Mouse (Mus musculus) embryonic stem cell, embryonic (primary cell): ENCODE measurements around the gene Gm44579.

Source experiments
- CTCF ChIA-PET, 4 experiments: fragments of 300-600 bp in 2 of 4; fragments of 350-600 bp in 2 of 4; sonication (Branson Sonifier 250); formaldehyde crosslinking; loops; one replicate each; lab custom pipeline; 2022; ENCODE audit warnings: inconsistent platforms in 2 of 4; lab: Charles Lee
- POLR2A ChIA-PET, 4 experiments: fragments of 300-600 bp in 2 of 4; fragments of 350-600 bp in 2 of 4; sonication (Branson Sonifier 250); formaldehyde crosslinking; loops; one replicate each; lab custom pipeline; 2022; ENCODE audit warnings: antibody characterized with exemption in 4 of 4, inconsistent platforms in 1 of 4; lab: Charles Lee

Gene Gm44579

GRCm38 (mm10) chr15:98154146-98154545, 66.6 kb downstream of the Gm44579 start:
- ChIA-PET POLR2A (interaction anchor here in 3 of 4 experiments (0.7 to 2.5 kb wide), 6 partner anchors 8 to 61 kb away, joined by 3 to 21 read pairs (median 6); partner anchors contain the start of genes Pfkm (in 2 of the 3), Senp1 (in 2 of the 3) and Ccdc184 (in 1 of the 3)), CTCF (interaction anchor here in 3 of 4 experiments (0.6 to 1.6 kb wide), 5 partner anchors 10 to 291 kb away, joined by 3 to 5 read pairs (median 3); no protein-coding TSS in a partner anchor)

- ChIA-PET POLR2A (interaction anchor here in 1 of 4 experiments (1.0 kb wide), 1 partner anchor 55 kb away, joined by 4 read pairs; no protein-coding TSS in a partner anchor), CTCF (interaction anchor here in 2 of 4 experiments (0.9 to 1.4 kb wide), 2 partner anchors 141 to 190 kb away, joined by 4 to 5 read pairs; partner anchors contain the start of gene Tmem106c (in 1 of the 2))
These were observed 67.2 kb downstream of the Gm44579 start for GRCm38 (mm10) chr15:98153625-98154024.

GRCm38 (mm10) chr15:98152916-98153315, 67.9 kb downstream of the Gm44579 start:
- POLR2A ChIA-PET: interaction anchor here in 1 of 4 experiments (1.0 kb wide), 1 partner anchor 54 kb away, joined by 4 read pairs; no protein-coding TSS in a partner anchor

GRCm38 (mm10) chr15:98149166-98149602, 71.6 kb downstream of the Gm44579 start:
- CTCF ChIA-PET: no interaction called here
- POLR2A ChIA-PET: interaction anchor here in 3 of 4 experiments (0.6 to 4.7 kb wide), 6 partner anchors 34 to 362 kb away, joined by 3 to 23 read pairs (median 4); partner anchors contain the start of gene Pfkm (in 1 of the 3)

More at GRCm38 (mm10) chr15:98152916-98153315, 67.9 kb downstream of the Gm44579 start:
- CTCF ChIA-PET: interaction anchor here in 1 of 4 experiments (1.4 kb wide), 1 partner anchor 189 kb away, joined by 4 read pairs; the partner anchor contains the start of gene Tmem106c

- CTCF ChIA-PET: interaction anchor here in 1 of 4 experiments (0.5 kb wide), 1 partner anchor 129 kb away, joined by 3 read pairs; no protein-coding TSS in a partner anchor
- POLR2A ChIA-PET: interaction anchor here in 3 of 4 experiments (0.6 to 4.7 kb wide), 8 partner anchors 9 to 581 kb away, joined by 3 to 23 read pairs (median 4); no protein-coding TSS in a partner anchor
These were observed 72.4 kb downstream of the Gm44579 start for GRCm38 (mm10) chr15:98148356-98148755.

- ChIA-PET POLR2A (interaction anchor here (0.5 to 4.7 kb wide), 34 partner anchors 10 to 902 kb away, joined by 3 to 23 read pairs (median 4); partner anchors contain the start of genes Senp1 (in 3 of the 4) and Pfkm (in 1 of the 4)), CTCF (interaction anchor here in 2 of 4 experiments (0.5 to 1.0 kb wide), 5 partner anchors 10 to 331 kb away, joined by 3 to 9 read pairs (median 3); no protein-coding TSS in a partner anchor)
These were observed 75.1 kb downstream of the Gm44579 start for GRCm38 (mm10) chr15:98145559-98146181.

GRCm38 (mm10) chr15:98144861-98145507, 75.8 kb downstream of the Gm44579 start:
- ChIA-PET CTCF (interaction anchor here in 3 of 4 experiments (0.5 to 1.0 kb wide), 6 partner anchors 10 to 331 kb away, joined by 3 to 4 read pairs (median 3); no protein-coding TSS in a partner anchor), POLR2A (interaction anchor here (0.5 to 4.7 kb wide), 21 partner anchors 9 to 747 kb away, joined by 3 to 23 read pairs (median 4); partner anchors contain the start of genes Senp1 (in 2 of the 4) and Pfkm (in 1 of the 4))

GRCm38 (mm10) chr15:98142515-98142914, 78.3 kb downstream of the Gm44579 start:
- CTCF ChIA-PET: no interaction called here
- POLR2A ChIA-PET: interaction anchor here (0.6 to 1.0 kb wide), 5 partner anchors 9 to 564 kb away, joined by 3 to 6 read pairs (median 4); no protein-coding TSS in a partner anchor

GRCm38 (mm10) chr15:98140809-98141208, 80.0 kb downstream of the Gm44579 start:
- ChIA-PET POLR2A (interaction anchor here in 1 of 4 experiments (0.8 to 1.2 kb wide), 3 partner anchors 10 to 66 kb away, joined by 3 to 4 read pairs (median 3); no protein-coding TSS in a partner anchor), CTCF (no interaction called here)

- ChIA-PET POLR2A (interaction anchor here in 1 of 4 experiments (1.0 to 1.2 kb wide), 4 partner anchors 8 to 65 kb away, joined by 3 to 4 read pairs (median 3); no protein-coding TSS in a partner anchor), CTCF (no interaction called here)
These were observed 81.0 kb downstream of the Gm44579 start for GRCm38 (mm10) chr15:98139763-98140162.

- POLR2A ChIA-PET: interaction anchor here in 2 of 4 experiments (0.6 to 1.7 kb wide), 4 partner anchors 14 to 43 kb away, joined by 3 to 4 read pairs (median 3); partner anchors contain the start of gene Senp1 (in 1 of the 2)
- CTCF ChIA-PET: no interaction called here
These were observed 83.9 kb downstream of the Gm44579 start for GRCm38 (mm10) chr15:98136871-98137270.
